Mouse (Mus musculus): ENCODE results near the gene Pik3ca.
"Not testable (repeated sequence)": the region's sequence is repeated elsewhere in the genome, so short reads cannot be mapped to it uniquely, and the experiment has no call there.

Pik3ca gene

DNA sequence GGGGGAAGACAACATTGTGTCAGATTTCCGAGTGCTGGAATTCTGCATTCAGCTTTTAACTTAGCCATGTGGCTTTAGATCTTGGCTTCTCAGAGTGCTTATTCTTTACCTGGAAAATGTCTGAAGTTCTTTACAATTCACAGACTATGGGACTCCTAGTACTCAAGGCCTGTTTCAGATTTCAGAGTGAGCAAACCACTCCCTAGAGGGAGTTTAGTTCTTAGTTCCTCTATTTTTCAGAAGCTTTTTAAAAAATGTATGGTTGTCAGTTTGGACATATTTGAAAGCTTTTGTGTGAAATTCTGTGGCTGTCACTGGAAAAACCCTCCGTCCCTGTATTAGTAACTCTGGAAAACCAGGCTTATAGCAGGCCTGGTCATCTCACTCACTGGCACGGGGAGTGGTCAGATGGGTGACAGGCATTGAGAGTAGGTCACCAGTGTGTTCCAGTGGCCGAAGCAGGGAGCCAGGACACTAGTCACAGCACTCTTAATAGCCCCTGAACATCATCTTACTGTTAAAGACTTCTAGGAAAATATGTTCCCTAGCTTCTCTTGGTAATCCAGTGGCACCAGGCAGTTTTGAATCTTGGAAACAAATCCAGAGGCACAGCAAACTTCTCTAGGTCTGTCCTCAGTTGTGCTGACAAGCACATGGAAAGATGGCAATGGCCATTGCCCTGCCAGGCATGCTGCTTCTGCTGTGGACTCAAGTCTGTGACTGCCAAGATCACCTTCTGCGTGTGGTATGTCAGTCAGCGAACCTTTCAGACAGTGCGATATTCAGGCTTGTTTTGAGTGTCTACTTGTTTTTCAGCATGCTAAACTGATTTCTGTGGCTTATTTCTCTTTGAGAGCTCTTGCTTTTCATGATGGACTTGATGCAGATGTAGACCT lies 5.8 kb downstream of the Pik3ca start:
- DNase-seq = no peak

DNA sequence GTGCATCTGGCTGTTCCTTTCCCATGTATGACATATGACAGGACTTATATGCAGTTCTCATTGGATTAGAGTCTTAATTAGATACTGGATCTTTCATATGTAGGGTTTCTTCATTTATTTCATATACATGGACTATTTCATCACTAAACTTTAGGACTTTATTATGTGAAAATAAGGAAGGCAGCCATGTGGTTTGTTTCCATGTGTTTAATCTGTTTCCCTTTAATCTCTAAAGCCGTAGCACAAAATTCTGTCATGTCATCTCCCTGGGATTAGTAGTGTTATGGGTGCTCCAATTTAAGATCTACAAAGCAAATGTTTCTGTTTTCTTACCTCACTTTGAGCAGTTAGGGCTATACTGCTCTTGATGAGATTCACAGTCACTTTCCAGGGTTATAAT lies 8.2 kb downstream of the Pik3ca start:
- DNase-seq = no peak

DNA sequence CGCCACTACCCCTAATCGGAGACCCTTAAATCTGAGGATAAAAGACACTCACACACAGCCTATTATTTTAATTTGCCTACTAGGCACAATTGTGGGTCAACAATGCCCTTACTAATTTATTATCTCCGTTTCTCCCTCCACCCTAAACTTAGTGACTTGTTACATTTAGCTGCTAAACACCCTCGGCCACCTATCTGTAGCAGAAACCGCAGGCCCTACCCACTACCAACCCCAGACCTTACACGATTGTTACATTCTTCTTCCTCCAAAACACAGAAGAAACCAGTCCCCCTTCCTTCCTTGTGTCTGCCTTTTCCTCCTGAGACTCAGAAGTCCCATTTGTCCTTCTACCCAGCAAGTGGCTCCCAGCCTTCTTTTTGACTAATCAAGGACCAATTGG lies 9.3 kb downstream of the Pik3ca start:
- DNase-seq = no peak

DNA sequence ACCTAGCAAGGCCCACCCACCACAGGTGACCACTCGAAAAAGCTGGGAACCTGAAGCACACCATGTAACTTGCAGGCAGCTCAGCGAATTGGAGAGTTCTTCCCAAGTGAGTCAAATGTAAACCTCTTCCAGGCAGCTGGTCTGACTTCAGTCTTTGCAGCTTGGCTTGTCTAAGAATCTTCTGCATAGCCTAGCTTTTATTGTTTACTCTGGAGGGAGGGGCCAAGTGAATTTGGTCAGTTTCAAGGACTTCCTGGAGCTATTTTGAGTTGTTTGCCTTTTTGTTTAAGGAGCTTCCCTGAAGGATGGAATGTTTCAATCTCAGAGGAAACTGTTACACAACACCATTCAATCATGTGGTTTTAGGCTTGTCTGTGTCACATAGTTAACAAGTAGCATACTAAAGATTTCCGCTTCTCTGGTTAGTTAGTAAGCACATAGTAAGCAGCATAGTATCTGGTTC lies 11.4 kb downstream of the Pik3ca start:
- no peak for DNase-seq

DNA sequence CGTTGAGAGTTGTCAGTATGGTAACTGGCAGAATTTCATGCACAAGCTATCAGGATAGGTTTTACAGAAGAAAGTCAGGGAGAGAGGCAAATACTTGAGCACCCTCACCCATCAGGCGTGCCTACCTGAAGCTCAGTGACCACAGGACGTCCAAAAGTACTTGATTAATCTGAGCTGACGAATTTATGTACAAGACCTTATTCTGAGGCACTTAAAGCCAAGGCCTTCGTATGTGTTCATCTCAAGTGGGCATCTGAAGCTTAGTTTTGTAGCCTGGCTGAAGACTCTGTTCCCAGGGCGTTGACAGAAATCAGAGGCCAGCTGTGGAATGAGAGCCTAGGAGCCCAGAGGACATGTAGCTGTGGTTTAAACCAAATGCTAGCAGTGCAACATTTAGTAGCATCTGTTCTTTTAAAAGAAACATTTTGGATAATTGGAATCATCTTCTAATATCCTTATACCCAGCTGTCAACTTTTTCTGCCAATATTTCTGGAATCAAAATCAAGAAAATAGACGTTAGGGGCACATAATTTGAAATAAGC lies 15.1 kb downstream of the Pik3ca start:
- DNase-seq = no peak

DNA sequence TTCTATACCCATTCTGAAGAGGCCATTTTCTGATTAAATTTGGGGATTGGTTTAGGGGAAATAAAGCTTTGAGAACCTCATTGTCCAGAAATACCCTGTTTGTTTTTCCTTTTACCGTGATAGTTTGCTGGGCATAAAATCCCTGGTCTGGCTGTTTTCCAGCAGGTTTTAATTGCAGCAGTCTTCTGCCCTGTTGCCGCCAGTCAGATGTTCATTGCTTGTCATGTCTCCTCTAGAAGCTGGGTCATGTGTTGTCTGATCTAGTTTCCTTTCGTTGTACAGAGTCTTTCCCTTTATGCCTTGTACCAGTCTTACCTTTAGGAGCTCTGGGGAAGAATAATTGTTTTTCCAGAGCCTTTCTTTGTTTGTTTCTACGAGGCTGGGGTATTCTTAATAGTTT lies 16.9 kb downstream of the Pik3ca start:
- DNase-seq = no peak

DNA sequence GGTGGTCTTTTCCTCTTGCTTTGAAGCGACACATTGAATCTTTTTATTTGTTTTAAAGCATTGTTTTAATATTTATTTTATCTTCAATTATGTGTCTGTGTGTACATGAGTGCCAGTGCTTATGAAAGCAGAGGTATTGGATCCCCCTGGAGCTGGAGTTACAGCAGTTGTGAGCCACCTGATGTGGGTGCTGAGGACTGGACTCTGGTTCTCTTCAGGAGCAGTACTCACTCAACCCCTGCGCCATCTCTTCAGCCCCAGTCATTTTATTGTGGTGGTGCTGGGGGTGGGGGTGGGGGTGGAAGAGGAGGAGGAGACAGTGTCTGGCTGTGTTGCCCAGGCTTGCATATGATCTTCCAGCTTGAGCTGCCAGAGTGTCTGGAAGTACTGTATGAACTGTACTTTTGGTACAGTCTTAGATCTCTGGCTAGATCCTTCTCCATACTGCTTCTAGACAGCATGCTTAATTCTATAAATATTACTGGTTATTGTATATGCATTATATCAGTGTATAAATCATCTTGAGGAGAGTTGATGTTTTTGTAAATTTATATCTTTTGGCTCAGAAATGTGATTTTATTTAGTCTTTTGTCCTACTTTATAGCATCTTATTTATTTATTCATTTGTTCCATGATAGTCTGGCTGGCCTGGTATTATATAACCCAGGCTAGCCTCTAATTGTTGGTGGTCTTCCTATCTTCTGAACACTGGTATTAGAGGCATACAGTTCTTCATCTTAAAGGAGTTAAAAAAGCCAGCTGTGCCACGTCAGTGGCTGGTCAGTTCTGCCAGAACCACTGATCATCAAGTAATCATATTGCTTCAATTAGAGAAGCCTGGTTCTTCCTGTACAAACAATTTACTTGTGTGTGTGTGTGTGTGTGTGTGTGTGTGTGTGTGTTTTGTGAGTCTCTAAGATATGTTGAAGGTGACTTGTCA lies 18.2 kb downstream of the Pik3ca start:
- DNase-seq = no peak

DNA sequence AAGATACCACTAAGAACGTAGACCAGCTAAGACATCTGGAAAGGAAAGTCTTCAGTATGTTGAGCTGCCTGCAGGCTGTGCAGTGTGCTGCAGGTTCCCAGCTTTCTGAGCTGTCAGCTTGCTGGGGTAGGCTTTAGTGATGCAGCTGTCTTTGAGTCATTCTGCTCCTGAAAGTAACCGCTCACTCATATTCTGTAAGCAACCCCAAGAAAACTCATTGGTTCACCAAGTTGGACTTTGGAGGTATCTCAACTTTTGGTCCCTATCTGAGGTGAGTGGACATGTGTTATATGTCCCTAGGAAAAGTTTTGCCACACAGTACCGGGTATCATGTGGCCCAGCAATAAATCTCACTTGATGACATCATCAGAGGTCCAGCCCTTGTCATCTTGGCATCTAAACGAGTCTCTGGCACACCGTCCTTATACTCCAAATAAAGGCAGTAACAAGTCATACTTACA lies 20.3 kb downstream of the Pik3ca start:
- DNase-seq = no peak

DNA sequence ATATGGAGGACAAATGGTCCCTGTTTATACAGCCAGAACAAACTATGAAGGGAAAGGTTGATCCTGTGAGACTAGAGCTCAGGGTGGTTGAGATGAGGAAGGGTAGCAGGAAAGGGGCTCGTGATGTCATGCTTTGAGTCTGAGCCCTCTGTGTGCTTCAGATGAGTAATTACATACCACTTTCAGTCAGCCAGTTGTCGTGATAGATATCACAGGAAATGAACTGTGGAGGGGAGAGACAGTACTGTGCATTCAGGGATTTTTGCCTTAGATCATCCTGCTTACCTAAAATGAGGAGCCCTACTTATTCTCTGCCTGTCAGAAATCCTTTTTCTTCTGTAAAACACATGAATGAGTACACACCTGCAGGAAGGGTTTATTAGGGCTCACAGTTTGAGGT lies 22.4 kb downstream of the Pik3ca start:
- no peak for DNase-seq

DNA sequence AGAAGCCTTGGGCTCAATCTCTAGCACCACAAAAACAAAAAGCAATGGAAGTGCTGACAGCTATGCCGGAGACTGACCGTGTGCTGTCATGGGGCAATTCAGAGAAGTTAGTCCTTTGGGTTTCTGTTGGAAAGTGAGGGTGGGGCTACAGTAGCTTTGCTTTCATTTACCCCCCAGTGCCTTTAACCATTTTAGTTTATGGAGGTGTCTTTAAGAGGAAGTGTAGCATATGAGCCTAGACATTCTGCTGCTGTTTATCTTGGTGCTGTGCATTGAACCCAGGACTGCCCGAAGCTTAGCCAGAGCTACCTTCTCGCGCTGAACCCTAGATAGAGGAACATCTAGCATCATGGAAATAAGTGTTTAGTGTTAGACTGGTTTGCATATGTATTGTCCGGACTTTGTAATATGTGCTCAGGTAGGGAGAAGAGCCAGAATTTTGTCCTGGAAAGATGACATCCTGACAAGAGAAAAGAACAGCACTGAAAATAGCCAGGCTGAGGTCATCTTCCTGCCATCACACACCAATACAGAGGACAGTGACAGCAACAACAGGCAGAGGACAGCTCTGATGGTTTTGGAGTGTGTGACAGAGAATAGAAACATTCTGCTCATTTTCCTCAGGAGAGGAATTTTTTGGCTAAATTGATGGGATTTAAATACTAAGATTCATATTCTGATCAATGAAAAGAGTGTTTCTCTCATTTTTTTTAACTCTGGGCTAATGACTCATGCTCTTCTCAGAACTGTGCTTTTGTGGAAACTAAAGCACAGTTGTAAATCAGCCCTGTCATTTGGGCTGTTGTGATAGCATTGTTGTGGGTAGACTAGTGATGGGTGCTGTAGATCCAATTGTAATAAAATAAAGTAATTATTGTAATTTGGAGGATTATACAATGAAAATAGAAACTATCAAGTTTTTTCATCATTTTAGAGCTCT lies 23.9 kb downstream of the Pik3ca start:
- DNase-seq = no peak

DNA sequence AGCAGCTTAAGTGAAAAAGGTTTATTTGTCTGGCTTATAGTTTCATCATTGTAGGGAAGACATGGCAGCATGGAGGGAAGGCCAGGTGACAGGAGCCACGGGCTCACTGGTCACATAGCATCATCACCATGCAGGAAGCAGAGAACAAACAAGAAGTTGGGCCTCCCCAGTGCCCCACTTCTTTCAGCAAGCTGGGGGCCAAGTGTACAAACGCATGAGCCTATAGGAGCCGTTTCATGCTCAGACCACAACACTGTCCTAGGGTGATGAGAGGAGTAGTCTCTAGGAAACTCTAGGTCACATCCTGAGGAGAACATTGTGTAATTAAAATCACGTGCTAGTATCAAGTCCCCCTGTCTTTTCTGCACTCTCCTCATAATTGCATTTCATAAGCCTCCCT lies 30.2 kb downstream of the Pik3ca start:
- DNase-seq = no peak

DNA sequence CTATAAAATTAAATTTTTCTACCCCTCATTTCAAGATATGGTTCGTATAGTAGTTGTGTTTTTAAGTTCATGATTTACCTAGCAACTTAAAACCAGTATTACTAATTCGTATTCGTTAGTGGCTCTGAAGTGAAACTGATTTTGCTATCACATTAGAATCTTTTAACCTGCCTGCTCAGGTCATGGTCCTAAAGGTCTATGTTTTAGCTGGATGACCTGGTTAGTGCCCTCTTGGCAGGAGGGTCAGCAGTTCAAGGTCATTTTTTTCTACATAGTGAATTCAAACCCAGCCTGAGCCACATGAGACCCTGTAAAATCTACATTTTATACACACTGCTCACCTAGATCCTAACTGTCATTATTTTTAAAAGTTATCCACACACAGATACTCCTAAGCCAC lies 30.9 kb downstream of the Pik3ca start:
- no peak for DNase-seq

DNA sequence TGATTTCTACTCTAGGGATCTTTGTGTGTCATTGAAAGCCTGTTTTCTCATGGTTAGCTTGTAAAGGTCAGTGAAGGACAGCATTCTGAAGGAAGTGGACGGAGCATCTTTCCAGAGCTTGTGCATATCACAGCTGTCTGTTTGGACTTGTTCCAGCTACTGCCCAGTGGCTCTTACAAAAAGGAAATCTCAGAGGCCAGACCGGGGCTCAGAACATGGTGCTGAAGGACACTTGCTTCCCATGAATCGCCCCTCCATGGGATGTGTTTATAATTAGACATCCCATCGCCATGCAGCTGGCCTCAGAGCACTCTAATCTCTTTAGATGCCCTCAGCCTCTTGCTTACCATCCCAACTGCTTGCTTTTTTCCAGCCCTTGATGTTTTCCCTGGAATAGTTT lies 31.4 kb downstream of the Pik3ca start:
- DNase-seq = no peak

DNA sequence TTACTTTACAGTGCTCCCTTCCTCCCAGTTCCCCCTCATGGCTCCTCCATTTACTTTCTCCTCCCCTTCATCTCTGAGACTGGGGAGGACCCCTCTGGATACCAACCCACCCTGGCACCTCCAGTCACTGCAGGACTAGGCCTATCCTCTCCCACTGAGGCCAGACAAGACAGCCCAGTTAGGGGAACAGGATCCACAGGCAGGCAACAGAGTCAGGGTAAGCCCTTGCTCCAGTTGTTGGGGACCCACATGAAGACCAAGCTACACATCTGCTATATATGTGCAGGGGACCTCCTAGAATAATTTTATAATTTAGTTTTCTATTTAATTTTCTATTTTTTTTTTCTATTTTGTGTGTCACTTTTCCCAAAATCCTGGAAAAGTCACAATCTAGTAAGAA lies 31.9 kb downstream of the Pik3ca start:
- not testable (repeated sequence) for DNase-seq

DNA sequence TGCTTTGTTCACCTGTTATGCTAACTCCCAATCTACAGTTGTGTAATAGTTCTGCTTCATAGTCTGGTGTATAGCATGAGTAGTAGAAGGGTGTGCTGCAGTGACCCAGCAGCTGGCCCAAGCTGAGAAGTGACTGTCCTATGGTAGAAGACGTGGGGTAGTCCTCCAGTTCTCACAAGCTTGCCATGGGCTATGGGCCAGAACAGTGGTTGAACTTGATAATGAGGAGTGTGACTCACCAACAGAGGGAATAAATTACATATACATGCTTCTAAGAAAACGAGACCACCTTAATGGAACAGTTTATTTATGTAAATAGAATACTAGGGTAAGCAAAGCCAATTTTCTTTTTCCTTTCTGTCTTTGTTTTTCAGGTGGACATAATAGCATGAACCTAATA lies 32.9 kb downstream of the Pik3ca start:
- DNase-seq = no peak

DNA sequence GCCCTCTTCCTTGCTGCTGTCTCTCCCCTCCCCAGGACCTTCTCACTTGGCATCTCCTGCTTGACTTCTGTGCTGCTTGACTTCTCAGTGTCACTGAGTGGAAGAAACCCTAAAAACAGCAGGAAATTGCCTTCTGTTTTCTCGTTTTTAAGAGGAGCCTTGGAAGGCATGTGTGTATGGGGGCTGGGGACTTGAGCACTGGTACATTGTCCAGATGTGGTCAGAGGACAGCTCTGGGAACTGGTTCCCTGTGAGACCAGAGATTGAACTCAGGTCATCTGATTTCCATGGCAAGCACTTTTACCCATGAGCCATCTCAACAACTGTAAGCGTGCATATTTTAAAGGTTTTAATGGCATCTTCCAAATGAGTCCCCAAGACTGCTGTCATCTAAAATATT lies 36.5 kb downstream of the Pik3ca start:
- DNase-seq = no peak

DNA sequence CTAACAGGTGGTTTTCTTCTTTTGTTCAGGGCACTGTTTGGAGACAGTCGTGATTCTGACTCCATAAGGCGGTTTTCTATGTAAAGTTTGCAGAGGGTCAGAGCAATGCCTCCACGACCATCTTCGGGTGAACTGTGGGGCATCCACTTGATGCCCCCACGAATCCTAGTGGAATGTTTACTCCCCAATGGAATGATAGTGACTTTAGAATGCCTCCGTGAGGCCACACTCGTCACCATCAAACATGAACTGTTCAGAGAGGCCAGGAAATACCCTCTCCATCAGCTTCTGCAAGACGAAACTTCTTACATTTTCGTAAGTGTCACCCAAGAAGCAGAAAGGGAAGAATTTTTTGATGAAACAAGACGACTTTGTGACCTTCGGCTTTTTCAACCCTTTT lies 38.6 kb downstream of the Pik3ca start:
- no peak for DNase-seq

DNA sequence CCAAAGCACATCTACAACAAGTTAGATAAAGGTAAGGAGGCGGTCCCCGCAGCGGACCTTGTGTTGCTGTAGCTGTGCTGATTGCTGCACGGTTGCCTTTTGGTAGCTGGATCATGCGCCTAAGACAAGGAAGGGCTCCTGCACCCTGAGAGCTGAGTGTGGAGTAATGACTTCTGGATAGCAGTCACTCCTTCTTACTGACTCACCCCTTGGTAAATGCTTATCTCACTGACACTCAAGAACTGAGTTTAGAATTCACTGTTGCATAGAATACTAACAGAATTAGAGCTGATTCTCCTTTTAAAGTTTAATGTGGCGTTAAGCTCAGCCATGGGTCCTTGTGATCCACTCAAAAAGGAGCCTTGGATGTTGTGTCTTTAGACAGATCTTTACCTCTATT lies 39.8 kb downstream of the Pik3ca start:
- DNase-seq = no peak

DNA sequence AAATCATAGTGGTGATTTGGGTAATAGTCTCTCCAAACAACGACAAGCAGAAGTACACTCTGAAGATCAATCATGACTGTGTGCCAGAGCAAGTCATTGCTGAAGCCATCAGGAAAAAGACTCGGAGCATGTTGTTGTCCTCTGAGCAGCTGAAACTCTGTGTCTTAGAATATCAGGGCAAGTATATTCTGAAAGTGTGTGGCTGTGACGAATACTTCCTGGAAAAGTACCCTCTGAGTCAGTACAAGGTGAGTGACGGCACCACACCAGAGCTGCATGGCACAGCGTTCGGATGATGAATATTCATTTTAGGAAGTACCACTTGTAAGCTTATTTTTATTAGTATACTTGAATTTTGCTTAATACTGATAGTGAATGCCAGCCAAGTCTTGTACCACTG lies 40.3 kb downstream of the Pik3ca start:
- DNase-seq = no peak

DNA sequence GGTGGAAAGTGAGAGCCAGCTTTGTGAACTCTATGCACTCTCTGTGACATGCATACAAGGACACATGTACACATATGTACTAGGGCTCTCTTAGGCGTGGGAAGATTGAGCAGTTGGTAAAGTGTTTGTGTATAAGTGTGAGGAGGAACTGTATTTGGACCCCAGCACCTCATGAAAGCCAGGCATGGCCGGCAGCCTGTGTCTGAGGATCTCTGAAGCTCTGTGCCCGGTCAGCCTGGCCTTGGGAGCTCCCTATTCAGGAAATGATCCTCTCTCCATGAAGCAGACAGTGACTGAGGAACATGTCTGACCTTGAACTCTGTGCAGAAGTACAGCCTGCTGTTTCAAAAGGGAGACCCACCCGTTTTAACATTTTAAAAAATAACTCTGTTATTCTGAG lies 41.2 kb downstream of the Pik3ca start:
- DNase-seq = no peak

DNA sequence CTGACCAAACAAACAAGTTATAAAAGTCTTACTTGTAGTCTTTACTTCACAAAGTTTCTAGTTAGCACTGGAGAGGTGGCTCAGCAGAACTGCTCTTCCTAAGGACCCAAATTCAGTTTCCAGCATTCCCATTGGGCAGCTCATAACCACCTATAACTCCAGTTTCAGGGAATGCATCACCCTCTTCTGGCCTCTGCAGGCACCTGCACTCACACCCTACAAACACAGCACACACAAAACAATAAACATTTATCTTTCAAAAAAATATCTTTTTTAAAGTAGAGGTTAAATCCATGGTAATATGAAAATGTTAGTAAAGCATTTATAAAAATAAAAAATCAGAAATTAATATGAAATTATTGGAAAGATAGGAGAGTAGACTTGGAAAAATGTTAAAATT lies 44.2 kb downstream of the Pik3ca start:
- no peak for DNase-seq

DNA sequence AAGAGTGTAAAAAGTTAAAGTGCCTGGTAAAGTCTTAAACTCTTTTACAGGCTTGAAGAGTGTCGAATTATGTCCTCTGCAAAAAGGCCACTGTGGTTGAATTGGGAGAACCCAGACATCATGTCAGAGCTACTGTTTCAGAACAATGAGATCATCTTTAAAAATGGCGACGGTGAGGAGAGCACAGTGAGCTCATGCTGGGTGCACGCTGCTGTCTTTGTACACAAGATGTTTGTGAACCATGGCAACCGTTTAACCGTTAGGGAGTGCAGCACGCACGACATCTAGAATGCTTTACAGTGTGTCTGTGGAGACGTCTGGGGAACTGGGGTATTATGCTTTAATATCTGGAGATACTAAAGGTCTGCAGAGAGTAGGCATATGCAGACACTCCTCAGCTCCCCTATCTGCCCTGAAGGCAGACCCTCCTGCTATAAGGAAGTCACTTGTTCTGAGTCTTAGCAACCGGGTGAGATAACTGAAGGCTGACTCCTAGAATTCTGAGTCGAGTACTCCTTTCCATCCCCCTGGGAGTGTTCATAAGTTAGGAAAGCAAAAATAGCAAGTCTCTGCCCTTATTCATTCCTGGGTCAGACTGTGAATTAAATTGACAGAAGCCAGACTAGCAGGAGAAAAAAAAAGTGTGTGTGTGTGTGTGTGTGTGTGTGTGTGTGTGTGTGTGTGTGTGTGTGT lies 57.0 kb downstream of the Pik3ca start:
- DNase-seq = no peak

Measured in right cerebral cortex, postnatal 14 days (tissue).